Mouse (Mus musculus): ENCODE results near the gene Cd7.
"Not testable (repeated sequence)": the region's sequence is repeated elsewhere in the genome, so short reads cannot be mapped to it uniquely, and the experiment has no call there.

Cd7 gene

DNA sequence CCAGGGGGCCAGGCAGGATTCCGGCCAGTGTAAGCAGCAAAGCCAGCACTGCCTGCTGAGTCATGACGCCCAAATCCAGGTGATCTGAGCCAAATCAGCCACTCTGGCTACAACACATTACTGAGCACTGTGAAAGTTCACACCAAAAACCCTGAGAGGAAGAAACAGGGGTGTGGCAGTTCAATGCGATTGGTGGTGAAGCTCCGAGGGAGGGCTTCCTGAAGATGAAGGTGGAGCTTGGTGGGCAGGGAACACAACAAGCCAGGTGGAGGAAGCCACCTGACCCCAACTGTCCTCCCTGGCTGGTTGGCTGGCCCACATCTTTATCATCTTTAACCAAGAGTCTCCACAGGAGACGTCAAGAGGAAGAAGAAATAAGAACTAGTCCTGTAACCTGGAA is at the start of gene Cd7:
TSS of gene Cd7 (minus strand) at position 117 of the 400 bp plus-strand sequence.
- DNase-seq (ENCODE audit: low spot score), result no peak

DNA sequence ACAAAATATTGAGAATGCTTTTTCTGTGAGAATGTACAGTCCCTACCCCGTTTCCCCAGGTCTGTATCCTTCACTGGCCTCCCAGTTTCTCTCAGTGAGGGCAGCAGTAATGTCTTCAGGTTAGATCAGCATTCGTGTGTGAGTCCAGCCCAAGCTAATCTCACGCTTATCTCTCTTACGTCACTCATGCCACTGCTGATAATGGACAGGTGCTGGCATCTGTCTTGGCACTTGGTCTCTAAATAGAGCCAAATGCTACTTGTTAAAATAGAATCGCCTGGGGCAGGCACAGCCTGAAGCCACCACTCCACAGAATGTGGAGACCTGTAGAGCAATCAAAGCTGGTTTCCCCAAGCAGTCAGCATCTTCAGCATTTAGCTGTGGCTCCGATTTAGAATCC is 49.8 kb upstream of the Cd7 start:
- DNase-seq (ENCODE audit: low spot score), result no peak

DNA sequence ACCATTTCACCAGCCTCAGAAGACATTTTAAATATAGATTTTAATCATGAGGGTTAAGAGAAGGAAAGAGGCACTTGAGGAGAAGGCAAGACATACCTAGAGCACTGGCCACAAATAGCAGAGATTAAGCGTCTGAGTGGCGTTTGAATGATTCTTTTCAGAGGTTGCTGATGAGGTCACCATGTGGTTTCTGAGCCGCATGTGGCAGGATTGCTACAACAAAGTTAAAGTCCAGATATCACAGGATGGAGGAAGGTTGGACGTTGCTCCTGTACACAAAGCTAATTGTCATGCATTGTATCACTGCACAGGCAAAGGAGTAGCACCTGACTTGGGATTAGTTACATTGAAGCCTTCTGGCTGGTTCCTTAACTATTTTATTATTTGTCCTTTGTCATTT is 47.1 kb upstream of the Cd7 start:
- DNase-seq (ENCODE audit: low spot score), result peak; percentile 63

DNA sequence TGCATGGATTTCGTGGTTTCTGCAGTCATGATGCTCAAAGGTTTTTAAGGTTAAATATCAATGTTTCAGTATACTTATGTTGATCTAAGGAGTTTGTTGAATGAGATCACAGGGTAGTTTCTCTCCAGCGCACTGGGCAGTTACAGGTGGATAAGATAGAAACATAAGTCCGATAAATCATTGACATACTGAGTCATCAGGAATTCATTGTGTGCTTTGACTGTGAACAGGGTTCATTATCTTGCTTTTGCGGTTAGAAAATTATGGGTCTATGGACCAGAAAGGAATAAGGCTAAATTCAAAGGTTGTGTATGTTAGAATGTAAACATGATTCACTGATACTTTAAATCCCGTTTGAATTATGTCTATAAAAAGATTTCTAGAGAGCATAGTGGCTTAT is 46.0 kb upstream of the Cd7 start:
- DNase-seq (ENCODE audit: low spot score), result peak; percentile 44

DNA sequence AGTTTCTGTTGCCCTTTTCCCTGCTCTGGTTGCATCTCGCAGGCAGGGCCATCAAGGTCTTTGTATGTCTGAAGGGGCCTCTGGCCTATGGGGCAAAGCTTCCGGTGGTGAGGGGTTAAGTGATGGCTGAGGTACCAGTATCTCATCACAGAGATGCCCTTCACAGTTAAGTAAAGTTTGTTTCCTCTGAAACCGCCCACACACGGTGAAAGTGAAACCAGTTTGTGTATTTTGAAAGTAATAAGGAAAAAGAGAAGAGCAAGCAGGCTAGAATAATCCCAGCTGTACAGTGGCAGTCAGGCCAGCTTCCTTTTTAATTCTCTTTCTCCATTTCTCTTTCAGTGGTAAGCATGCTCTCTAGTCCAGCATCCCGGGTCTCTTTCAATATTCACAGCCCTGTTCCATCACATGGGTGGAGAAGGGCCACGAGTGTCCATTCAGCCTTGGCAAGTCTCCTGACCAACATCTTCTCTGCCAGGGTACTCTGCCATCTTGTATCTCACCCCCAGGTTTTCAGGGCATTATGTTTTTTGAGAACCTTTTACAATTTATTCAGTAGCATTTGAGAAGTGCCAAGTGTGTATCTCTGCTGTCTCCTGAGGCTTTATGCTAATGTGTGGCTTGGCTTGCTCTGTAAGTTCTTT is 43.8 kb upstream of the Cd7 start:
- no peak for DNase-seq (ENCODE audit: low spot score)

DNA sequence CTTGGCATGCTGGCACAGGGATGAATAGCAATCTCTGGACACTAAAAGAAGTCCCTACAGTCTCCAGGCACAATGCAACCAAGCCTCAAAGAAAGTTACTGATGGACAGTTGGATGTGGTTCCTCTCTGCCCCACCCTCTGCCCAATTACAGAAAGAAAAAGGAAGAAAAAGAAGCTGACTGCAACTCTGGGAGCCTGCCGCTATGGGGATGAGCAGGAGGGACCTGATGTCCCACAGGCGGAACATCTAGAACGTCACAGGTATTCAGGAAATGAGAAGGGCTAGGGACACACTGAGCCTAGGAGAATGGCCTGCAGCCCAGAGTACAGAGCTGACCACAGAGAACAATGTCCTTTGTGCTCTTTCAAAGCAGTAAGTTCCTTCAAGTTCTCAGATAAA is 43.0 kb upstream of the Cd7 start:
- DNase-seq (ENCODE audit: low spot score), result no peak

DNA sequence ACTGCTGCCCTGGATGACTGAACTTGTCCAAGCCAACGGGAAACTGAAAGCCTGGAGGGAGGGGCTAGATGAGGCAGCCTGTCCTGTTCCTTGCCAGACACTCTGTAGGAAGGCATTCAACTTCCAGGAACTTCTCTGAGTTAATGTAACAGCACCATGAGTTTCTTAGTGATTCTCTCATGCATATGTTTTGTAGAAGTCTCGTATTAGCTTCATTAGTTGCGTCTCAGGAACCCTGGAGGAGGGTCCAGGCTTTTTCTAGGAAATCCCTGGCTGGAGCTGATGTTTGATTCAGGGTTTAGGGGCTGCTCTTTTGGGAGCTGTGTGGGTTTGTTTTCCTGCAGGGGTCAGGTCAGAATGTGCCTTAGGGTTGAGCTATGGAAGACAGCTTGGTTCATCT is 41.9 kb upstream of the Cd7 start, which contains the start of gene Sectm1a:
TSS of gene Sectm1a (minus strand) at position 101 of the 400 bp plus-strand sequence.
- DNase-seq (ENCODE audit: low spot score), result no peak

DNA sequence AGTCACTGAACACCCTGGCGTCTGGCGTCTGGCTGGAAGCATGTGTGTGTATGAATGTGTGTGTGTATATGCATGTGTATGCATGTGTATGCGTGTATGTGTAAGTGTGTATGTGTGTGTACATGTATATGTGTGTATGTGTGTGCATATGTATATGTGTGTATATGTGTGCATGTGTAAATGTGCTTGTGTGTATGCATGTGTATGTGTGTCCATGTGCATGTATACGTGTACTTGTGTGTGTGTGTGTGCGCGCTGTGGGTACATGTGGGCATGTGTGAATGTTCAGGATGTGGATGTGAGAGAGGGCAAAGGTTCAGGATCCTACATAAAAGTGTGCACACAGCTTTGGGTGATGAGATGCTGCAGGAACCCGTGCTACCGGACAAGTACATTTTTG is 41.1 kb upstream of the Cd7 start:
- DNase-seq (ENCODE audit: low spot score), result no peak

DNA sequence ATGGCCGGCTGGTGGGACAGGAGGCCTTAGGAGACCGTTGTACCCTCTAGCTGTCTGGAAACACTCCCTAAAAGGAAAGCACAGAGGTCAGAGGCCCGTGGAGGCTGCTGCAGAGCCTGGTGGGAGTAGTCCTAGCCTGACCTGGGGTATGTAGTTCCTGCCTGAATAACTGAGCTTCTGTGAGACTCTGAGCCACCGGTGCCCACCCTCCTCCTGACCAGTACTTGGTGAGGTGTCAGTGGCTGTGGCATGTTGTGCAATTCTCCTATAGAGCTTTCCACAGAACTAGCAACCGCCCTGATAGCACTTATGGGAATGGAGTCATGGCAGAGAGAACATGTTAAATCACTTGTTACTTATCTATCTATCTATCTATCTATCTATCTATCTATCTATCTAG is 36.4 kb upstream of the Cd7 start:
- no peak for DNase-seq (ENCODE audit: low spot score)

DNA sequence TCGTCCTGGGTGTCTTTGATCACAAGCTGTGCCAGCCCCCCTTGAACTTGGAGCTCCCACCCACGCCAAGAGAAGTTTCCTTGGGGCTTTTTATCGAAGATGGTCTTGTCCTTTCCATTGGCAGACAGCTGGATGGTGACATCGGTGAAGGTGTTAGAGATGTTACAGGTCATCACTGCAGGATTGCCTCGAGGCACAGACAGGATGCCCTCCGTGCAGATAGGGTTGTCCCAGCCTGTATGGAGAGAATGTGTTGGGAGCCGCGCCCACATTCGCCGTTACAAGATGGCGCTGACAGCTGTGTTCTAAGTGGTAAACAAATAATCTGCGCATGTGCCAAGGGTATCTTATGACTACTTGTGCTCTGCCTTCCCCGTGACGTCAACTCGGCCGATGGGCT is 30.4 kb upstream of the Cd7 start:
- DNase-seq (ENCODE audit: low spot score), result not testable (repeated sequence)

DNA sequence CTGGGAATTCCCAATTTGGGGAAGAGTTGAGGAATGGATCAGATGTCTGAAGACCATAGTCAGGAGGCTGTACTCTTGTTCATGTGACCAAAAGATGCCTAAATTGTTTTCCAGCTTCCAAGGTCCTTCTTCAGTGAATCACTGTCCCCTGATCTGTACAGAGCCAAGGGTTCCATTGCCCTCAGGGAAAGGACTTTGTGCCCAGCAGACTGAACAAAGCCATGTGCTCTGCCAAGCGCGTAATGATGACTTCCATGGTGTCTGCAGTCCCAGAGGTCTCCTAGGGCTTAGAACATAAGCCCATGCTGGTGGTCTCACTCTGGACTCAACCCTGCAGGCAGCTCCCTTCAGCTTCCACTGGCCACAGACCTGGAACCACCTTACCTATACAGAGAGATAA is 28.7 kb upstream of the Cd7 start:
- no peak for DNase-seq (ENCODE audit: low spot score)

DNA sequence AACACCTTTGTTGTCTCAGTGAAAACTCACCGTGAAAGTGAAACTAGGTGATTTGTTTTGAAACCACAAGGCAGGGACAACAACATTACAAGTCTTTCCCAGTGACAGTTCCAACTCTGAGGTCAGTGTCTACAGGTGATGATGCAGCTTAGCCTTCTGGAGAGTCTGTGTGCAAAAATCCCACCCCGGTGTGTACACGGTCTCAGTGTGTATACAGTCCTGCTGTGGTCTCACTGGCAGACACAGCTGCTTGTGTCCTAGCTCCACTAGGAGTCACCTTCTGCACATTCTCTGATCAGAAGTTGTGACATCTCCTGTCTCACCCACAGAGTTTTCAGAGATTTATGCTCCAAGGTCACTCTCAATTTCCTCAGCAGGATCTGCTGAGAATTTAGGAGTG is 25.0 kb upstream of the Cd7 start:
- no peak for DNase-seq (ENCODE audit: low spot score)

DNA sequence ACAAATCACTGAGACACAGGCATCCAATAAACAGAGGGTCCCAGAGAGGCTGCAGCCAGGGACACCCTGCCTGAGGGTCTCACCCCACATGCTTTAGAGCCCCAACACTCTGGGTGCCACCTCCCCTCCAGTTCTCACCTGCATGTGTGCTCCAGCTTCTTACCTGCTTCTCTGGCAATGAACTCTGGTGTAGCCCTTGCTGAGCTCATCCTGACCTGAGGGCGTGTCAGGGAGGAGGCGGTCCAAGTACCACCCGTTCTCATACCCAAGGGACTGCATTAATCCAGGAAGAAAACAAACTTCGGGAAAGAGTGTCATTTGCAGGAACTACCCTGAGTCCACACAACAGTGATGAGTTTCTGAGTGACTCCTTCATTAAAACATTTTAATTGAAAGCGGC is 24.2 kb upstream of the Cd7 start, which contains the start of gene Sectm1b:
TSS of gene Sectm1b (minus strand) at position 191 of the 400 bp plus-strand sequence.
- no peak for DNase-seq (ENCODE audit: low spot score)

DNA sequence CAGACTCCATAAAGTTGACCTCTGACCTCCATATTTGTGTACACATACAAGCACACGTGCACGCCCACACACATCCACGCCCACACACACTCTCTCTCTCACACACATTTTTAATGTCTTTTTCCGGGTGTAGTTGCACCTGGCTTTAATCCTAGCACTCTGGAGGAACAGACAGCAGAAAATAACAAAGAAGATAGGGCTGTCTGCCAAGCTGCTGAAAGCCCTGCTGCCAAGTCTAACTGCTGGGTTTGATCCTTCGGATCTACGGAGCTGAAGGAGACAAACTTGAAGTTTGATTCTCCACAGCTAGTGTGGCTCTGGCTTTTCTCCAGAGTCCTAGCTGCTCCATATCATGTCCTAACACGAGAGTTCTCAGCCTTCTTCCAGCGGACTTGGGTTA is 22.4 kb upstream of the Cd7 start:
- no peak for DNase-seq (ENCODE audit: low spot score)

DNA sequence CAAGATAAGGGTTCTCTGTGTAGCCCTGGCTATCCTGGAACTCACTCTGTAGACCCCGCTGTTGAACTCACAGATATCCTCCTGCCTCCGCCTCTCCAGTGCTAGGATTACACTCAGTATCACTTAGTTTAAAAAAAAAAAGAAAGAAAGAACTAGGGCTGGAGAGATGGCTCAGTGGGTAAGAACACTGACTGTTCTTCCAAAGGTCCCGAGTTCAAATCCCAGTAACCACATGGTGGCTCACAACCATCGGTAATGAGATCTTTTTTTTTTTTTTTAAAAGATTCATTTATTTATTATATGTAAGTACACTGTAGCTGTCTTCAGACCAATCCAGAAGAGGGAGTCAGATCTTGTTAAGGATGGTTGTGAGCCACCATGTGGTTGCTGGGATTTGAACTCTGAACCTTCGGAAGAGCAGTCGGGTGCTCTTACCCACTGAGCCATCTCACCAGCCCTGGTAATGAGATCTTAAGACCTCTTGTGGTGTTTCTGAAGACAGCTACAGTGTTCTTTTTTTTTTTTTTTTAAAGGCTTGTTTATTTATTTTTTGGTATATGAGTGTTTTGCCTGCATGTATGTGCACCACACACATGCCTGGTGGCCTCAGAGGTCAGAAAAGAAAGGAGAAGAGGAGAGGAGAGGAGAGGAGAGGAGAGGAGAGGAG is 21.3 kb upstream of the Cd7 start:
- DNase-seq (ENCODE audit: low spot score), result not testable (repeated sequence)

DNA sequence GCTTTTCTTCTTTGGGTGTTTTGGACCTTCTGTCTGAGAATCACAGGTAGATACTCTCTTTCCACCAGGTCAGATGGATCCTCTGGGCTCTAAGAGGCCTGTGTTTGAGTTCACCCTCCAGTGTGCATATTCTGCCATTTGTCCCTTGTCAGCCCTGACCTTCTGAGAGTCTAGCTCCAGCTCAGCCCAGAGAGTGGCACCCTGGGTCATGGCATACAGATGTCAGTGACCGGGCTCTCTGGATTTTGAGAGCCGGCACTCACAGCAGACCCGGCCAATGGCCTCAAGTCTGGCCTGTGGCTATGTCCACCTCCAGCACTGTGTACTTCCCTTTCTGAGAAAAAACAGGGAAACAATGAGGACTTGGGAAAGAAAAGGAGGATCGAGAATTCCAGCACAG is 20.3 kb upstream of the Cd7 start:
- DNase-seq (ENCODE audit: low spot score), result no peak

DNA sequence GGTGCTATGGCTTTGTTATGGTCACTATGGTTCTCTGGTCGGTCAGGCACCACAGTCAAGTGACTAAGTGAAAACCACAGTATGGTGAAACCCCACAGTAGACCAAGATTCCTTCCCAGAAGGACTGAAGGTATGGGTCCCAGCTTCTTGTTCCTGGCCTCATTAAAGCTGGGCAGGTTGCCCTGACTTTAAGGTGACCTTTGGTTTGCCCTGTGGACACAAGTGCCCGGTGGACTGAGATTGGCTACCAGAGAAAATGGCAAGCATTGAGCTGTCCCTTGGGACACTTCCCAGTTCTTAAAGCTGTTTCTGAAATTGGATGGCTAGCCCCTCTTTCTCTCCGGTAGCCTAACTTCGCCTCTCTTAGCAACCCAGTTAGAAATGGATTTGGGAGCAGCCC is 19.7 kb upstream of the Cd7 start:
- no peak for DNase-seq (ENCODE audit: low spot score)

DNA sequence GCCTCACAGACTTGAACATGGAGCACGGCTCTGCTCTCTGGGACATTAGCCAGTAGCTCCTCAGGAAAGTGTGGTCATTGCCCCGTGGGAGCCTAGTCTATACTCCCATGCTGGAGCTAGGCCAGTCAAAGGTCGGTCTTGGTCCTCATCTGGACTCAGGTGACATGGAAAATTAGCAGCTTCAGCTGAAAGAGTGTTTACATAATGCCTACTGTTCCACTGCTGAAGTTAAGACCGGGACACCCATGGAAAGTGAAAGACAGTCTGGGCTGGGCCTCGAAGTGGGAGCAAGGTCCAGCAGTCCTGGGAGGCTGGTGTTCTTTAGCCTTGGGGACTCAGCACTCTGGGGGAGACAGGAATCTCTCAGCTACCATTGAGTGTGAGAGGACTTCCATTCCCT is 18.9 kb upstream of the Cd7 start:
- DNase-seq (ENCODE audit: low spot score), result peak; percentile 70

DNA sequence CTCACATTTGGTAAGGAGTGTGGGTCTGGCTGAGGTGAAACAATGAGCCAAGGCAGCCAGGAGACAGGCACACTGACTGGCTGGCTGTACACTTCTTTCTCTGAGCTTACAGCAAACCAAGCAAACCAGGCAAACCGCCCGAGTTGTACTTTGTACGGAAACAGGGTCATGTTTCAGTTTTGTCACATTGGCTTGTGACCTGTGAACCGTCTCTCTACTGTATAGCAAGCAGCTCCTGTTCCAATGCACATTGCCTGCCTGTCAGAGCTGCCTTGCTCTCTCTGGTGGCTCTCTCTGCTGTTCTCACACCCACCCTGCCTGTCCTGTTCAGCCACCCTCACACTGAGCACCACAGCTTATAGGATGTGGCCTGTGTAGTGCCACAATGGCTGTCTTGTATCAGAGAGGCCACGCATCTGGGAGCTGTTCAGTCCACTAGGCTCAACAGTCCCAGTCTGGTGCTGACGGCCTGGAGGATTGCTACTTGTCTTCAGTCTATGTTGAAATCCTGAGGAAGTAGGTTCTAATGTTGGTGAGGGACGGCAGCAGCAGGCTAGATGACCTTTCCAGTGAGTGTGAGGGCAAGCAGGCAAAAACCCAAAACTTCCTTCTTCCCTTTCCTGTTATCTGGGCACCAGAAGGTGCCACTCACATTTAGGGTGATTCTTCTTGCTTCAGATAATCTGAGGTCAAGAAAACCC is 17.5 kb upstream of the Cd7 start:
- peak; percentile 64 for DNase-seq (ENCODE audit: low spot score)

DNA sequence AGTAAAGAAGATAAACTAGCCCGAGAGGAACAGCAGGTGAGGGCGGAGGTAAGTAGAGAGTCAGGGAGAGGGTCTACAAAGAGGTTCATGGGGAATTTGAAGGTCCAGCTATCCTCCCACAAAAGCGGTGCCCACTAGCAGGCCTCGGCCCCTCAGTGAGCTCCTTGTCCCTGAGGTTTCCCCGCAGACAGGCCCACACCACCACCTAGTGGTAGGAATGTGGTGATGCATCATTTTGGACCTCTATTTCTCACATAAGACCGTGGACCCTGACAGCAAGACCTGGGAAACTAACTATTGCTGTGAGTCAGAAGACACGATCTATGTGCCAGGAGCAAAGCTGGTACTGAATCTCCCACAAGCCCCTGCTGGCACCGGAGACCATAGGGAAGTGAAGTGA is 14.3 kb upstream of the Cd7 start:
- peak; percentile 76 for DNase-seq (ENCODE audit: low spot score)

DNA sequence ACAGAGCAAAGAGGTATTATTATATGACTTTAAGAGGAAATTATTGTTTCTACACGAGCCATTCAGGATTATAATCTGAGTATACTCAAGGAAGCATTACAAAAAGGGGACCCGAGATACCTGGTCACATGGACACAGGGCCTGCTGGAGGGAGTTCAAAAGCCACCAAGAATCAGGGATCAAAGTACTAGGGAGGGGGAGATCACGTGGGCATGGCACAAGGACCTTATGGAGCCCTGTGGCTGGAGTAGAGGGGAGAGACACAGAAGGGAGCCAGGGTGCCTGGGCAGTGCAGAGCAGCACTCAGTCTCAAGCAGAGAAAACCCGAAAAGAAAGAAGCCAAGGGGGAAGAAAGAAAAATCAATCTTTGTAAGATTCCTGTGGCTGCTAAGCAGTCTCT is 13.2 kb upstream of the Cd7 start:
- peak; percentile 53 for DNase-seq (ENCODE audit: low spot score)

DNA sequence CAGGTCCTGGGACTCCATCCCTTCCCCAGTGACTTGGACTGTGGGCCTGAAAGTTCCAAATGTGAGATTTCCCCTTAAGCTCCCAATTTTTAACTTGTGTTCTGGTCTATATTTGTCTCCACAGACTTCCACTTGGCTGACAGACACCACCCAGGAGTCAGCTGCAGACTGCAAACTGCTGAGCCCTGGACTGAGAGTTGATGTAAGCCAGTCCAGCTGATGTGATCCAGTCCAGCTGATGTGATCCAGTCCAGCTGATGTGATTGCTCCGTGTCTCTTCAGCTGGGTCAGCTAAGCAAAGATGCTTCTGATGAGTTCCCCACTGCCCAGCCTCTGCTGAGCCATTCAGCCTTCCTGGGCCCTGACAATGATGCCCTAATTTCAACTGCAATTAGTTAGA is 12.6 kb upstream of the Cd7 start:
- DNase-seq (ENCODE audit: low spot score), result no peak

DNA sequence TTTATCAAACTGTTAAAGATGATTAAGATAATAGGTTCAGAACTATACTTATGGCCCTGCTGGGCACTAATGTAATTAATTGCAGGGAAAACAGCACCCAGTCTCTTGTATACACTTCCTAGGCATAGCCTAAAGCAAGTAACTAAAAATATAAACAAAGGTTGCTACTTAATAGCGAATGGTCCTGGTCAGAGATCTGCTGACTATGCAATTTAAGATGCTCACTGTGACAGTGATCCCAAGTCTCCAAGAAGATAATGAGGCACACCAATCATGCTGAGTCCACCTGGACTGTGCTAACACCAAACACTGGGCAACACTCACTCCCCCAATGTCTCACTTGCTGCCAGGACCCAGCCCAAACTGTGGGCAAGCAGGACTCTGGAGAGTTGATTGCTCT is 10.6 kb upstream of the Cd7 start:
- DNase-seq (ENCODE audit: low spot score), result no peak

All from yolk sac, embryonic 10.5 days (tissue).